Mouse (Mus musculus) liver, postnatal 0 days (tissue): ENCODE measurements at regions not wholly inside any gene's neighbourhood (a gene's known extent, or its start where the extent isn't known, plus 50 kb on each side); places are given as distances from the start of the nearest gene placed in this dataset.

Experiments used
- ATAC-seq: fragments of 200-750 bp; cut with Nextera tagmentation; 2 replicates; pipeline ENCODE4 v1.8.0; 2017; ENCODE audit warnings: mild to moderate bottlenecking, moderate library complexity
- DNase-seq: peaks from one replicate; pipeline ENCODE4 v3.0.0-alpha.2; 2016
- H3K27ac ChIP-seq: fragments of 300-500 bp; sonication (generic); 2 replicates; pipeline ENCODE4 v1.5.1; 2014; ENCODE audit warnings: antibody characterized with exemption, moderate library complexity, mild to moderate bottlenecking, low read depth
- H3K27me3 ChIP-seq: fragments of 300-500 bp; sonication (generic); 2 replicates; pipeline ENCODE4 v1.6.1; 2014; ENCODE audit warnings: low read length, control low read depth, mixed read lengths; ENCODE audit not compliant: insufficient read depth
- H3K36me3 ChIP-seq: fragments of 300-500 bp; sonication (generic); replicated peaks from 2 replicates; pipeline ENCODE4 v1.6.1; 2014; ENCODE audit warnings: mild to moderate bottlenecking, control low read depth, low read length, moderate library complexity, mixed read lengths; ENCODE audit not compliant: insufficient read depth
- H3K4me1 ChIP-seq: fragments of 300-500 bp; sonication (generic); 2 replicates; pipeline ENCODE4 v1.6.1; 2014; ENCODE audit warnings: antibody characterized with exemption, mild to moderate bottlenecking, control low read depth; ENCODE audit not compliant: insufficient read depth
- H3K4me2 ChIP-seq: fragments of 300-500 bp; sonication (generic); 2 replicates; pipeline ENCODE4 v1.6.1; 2014; ENCODE audit warnings: low read depth, mild to moderate bottlenecking, low read length, moderate library complexity, mixed read lengths
- H3K4me3 ChIP-seq: fragments of 300-500 bp; sonication (generic); 2 replicates; pipeline ENCODE4 v1.5.1; 2014; ENCODE audit warnings: low read depth, low read length
- H3K9ac ChIP-seq: fragments of 300-500 bp; sonication (generic); replicated peaks from 2 replicates; pipeline ENCODE4 v1.6.1; 2014; ENCODE audit warnings: mild to moderate bottlenecking, moderate library complexity
- H3K9me3 ChIP-seq: fragments of 300-500 bp; sonication (generic); 2 replicates; pipeline ENCODE4 v1.6.1; 2016; ENCODE audit warnings: mild to moderate bottlenecking, control low read depth, low read length, mixed read lengths
- CTCF ChIP-seq: sonication (generic); IDR thresholded peaks from 2 replicates; pipeline ENCODE4 v1.5.1; 2016; ENCODE audit warnings: antibody characterized with exemption, low read depth
- EP300 ChIP-seq: IDR thresholded peaks from 2 replicates; pipeline ENCODE4 v1.6.1; 2016; ENCODE audit warnings: antibody characterized with exemption, low read depth, mild to moderate bottlenecking
- WGBS: fragments of 180-500 bp; shearing (Covaris S2); extraction: QIAGEN DNeasy Blood & Tissue Kit; methylation state at CpG from one replicate; pipeline ENCODE4 v1.1.7; 2014; ENCODE audit not compliant: insufficient replicate concordance; 5-methylcytosine and 5-hydroxymethylcytosine counted together

DNA sequence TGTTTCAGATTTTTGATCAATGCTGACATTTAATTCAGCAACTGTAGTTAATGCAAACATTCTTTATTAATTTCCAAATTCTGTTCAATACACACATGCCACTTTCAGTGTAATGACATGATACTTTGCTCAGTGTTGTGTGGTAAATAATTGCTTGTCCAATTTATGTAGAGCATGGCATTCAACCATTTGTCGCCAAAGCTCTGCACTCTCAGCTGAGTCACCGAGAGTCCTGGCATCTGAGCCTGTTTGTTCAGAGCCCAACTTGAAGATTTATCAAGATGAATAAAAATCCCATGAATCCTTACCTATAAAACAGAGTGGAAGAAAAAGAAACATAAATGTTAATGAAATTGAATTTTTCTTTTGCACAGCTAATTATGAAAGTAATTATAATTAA is 55.3 kb upstream of the Spag16 start:
- WGBS = 85% methylated on average over 2 of the region's 2 CpGs
- H3K36me3 ChIP-seq = no peaks in the 10 kb centered on the region
- H3K4me3 ChIP-seq = no peak overlapping the region

DNA sequence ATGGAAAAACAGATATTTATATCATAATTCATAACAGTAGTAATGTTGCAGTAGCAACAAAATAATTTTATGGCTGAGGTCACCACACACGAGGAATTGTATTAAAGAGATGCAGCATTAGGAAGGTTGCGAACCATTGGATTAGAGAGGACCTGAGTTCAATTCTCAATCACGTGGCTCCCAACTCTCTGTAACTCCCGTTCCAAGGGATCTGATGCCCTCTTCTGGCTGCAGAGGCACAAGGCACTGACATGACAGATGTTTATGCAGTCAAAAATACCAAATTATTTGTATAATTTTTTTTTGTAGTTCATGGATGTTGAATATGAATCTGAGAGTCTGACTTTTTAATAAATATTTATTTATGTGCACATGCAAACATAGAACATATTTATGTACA is 51.2 kb upstream of the Spag16 start:
- H3K36me3 ChIP-seq = no peaks in the 10 kb centered on the region
- H3K9ac ChIP-seq = no peak overlapping the region
- no peak overlapping the region for H3K4me2 ChIP-seq
- DNase-seq (no peak), ATAC-seq (no peak)
- WGBS = 50% methylated on average over 4 of the region's 4 CpGs
- TF ChIP-seq CTCF (peak; percentile 54), EP300 (no peak)
- H3K4me3 ChIP-seq = no peak overlapping the region
- no peak overlapping the region for H3K27ac ChIP-seq
- H3K27me3 ChIP-seq = no peaks in the 10 kb centered on the region
- H3K9me3 ChIP-seq = no peaks in the 10 kb centered on the region
- no peaks in the 10 kb centered on the region for H3K4me1 ChIP-seq

More for the DNA sequence above, 55.3 kb upstream of the Spag16 start:
- Histone ChIP-seq H3K9ac (no peak overlapping the region), H3K27me3 (no peaks in the 10 kb centered on the region), H3K9me3 (no peaks in the 10 kb centered on the region), H3K4me2 (no peak overlapping the region), H3K27ac (no peak overlapping the region), H3K4me1 (no peaks in the 10 kb centered on the region)
- ATAC-seq (no peak), DNase-seq (no peak)
- TF ChIP-seq EP300 = no peak
- no peak for TF ChIP-seq CTCF
